Mouse (Mus musculus) embryonic facial prominence, embryonic 12.5 days (tissue): ENCODE measurements around the gene Cadps. TPM values are rescaled to one million over a fixed set of nuclear protein-coding genes. Genes with fewer than 3 reads are reported as not detected.

ENCODE experiments used
- ATAC-seq: fragments of 200-750 bp; cut with Nextera tagmentation; 2 replicates; pipeline ENCODE4 v1.8.0; 2017; ENCODE audit not compliant: insufficient number of reproducible peaks, insufficient read depth, low FRiP score, low TSS enrichment
- H3K27ac ChIP-seq: fragments of 300-500 bp; sonication (generic); 2 replicates; pipeline ENCODE4 v1.5.1; 2016; ENCODE audit warnings: mild to moderate bottlenecking
- H3K27me3 ChIP-seq: fragments of 300-500 bp; sonication (generic); 2 replicates; pipeline ENCODE4 v1.6.1; 2016; ENCODE audit warnings: mild to moderate bottlenecking, moderate library complexity
- H3K36me3 ChIP-seq: fragments of 300-500 bp; sonication (generic); 2 replicates; pipeline ENCODE4 v1.6.1; 2016; ENCODE audit warnings: mild to moderate bottlenecking
- H3K4me1 ChIP-seq: fragments of 300-500 bp; sonication (generic); 2 replicates; pipeline ENCODE4 v1.6.1; 2016
- H3K4me2 ChIP-seq: fragments of 300-500 bp; sonication (generic); replicated peaks from 2 replicates; pipeline ENCODE4 v1.6.1; 2016; ENCODE audit warnings: mild to moderate bottlenecking, moderate library complexity
- H3K4me3 ChIP-seq: fragments of 300-500 bp; sonication (generic); 2 replicates; pipeline ENCODE4 v1.5.1; 2016; ENCODE audit warnings: mild to moderate bottlenecking
- H3K9ac ChIP-seq: fragments of 300-500 bp; sonication (generic); 2 replicates; pipeline ENCODE4 v1.6.1; 2016; ENCODE audit warnings: mild to moderate bottlenecking, moderate library complexity
- H3K9me3 ChIP-seq: fragments of 300-500 bp; sonication (generic); 2 replicates; pipeline ENCODE4 v1.6.1; 2016; ENCODE audit warnings: mild to moderate bottlenecking, moderate library complexity
- WGBS: fragments of 180-500 bp; shearing (Covaris S2); methylation state at CpG from one replicate; pipeline ENCODE4 v1.1.7; 2016; 5-methylcytosine and 5-hydroxymethylcytosine counted together
- polyA plus RNA-seq: library from polyadenylated mRNA; unstranded; fragments of >200 nt; fragmentation: Nextera tagmentation; extraction: Ambion mirVana; gene quantifications from 2 replicates; pipeline ENCODE4 v1.2.1, GENCODE M21; 2016

Cadps gene
- polyA plus RNA-seq, 1 experiment from 2014 or later, result 2.5 TPM

- Histone ChIP-seq H3K27me3 (peaks cover 94% of the 10 kb centered on the region), H3K4me2 (no peak overlapping the region), H3K9ac (no peak overlapping the region), H3K4me1 (peaks cover 20% of the 10 kb centered on the region), H3K36me3 (no peaks in the 10 kb centered on the region), H3K27ac (no peak overlapping the region), H3K4me3 (no peak overlapping the region), H3K9me3 (no peaks in the 10 kb centered on the region)
- 2% methylated on average over 23 of the region's 23 CpGs for WGBS
- no peak for ATAC-seq
Measured at GRCm38 (mm10) chr14:12342458-12343131, 480.3 kb downstream of the Cadps start.

GRCm38 (mm10) chr14:12341789-12342457 lies 481.0 kb downstream of the Cadps start:
- WGBS, result 2% methylated on average over 24 of the region's 24 CpGs
- H3K4me3 ChIP-seq, result no peak overlapping the region
- no peak for ATAC-seq
- no peaks in the 10 kb centered on the region for H3K36me3 ChIP-seq
- peaks cover 20% of the 10 kb centered on the region for H3K4me1 ChIP-seq
- H3K4me2 ChIP-seq, result no peak overlapping the region
- no peak overlapping the region for H3K9ac ChIP-seq
- no peaks in the 10 kb centered on the region for H3K9me3 ChIP-seq
- H3K27ac ChIP-seq, result no peak overlapping the region
- peaks cover 94% of the 10 kb centered on the region for H3K27me3 ChIP-seq

- WGBS, result under 1% methylated on average over 42 of the region's 42 CpGs
- Histone ChIP-seq H3K9ac (no peak overlapping the region), H3K4me2 (peak overlapping the region; percentile 26; the same call in 1 of the 2 replicates), H3K4me1 (peaks cover 20% of the 10 kb centered on the region), H3K36me3 (no peaks in the 10 kb centered on the region), H3K4me3 (no peak overlapping the region), H3K9me3 (no peaks in the 10 kb centered on the region), H3K27me3 (peaks cover 94% of the 10 kb centered on the region), H3K27ac (no peak overlapping the region)
- no peak for ATAC-seq
Measured at GRCm38 (mm10) chr14:12341075-12341788, 481.6 kb downstream of the Cadps start.

- Histone ChIP-seq H3K27me3 (peaks cover 94% of the 10 kb centered on the region), H3K4me3 (no peak overlapping the region), H3K4me1 (peaks cover 19% of the 10 kb centered on the region), H3K9me3 (no peaks in the 10 kb centered on the region), H3K9ac (no peak overlapping the region), H3K4me2 (no peak overlapping the region), H3K27ac (no peak overlapping the region), H3K36me3 (no peaks in the 10 kb centered on the region)
- WGBS, result under 1% methylated on average over 19 of the region's 19 CpGs
- ATAC-seq, result no peak
Measured at GRCm38 (mm10) chr14:12340238-12341074, 482.4 kb downstream of the Cadps start.

- H3K4me3 ChIP-seq, result no peak overlapping the region
- H3K36me3 ChIP-seq, result no peaks in the 10 kb centered on the region
- no peaks in the 10 kb centered on the region for H3K9me3 ChIP-seq
- H3K4me1 ChIP-seq, result 0 out of 2 replicates have a peak, but pooled peaks cover 5% of the 10 kb centered on the region
- H3K27me3 ChIP-seq, result peaks cover 94% of the 10 kb centered on the region
- H3K9ac ChIP-seq, result no peak overlapping the region
- H3K4me2 ChIP-seq, result no peak overlapping the region
- ATAC-seq, result no peak
- H3K27ac ChIP-seq, result no peak overlapping the region
- 1% methylated on average over 10 of the region's 10 CpGs for WGBS
Measured at GRCm38 (mm10) chr14:12338811-12339565, 483.9 kb downstream of the Cadps start.

- Histone ChIP-seq H3K27ac (no peak overlapping the region), H3K9ac (no peak overlapping the region), H3K27me3 (peaks cover 94% of the 10 kb centered on the region), H3K36me3 (no peaks in the 10 kb centered on the region), H3K4me2 (no peak overlapping the region), H3K4me3 (no peak overlapping the region), H3K4me1 (0 out of 2 replicates have a peak, but pooled peaks cover 5% of the 10 kb centered on the region), H3K9me3 (no peaks in the 10 kb centered on the region)
- no peak for ATAC-seq
- WGBS, result under 1% methylated on average over 16 of the region's 16 CpGs
Measured at GRCm38 (mm10) chr14:12337998-12338809, 484.7 kb downstream of the Cadps start.

DNA sequence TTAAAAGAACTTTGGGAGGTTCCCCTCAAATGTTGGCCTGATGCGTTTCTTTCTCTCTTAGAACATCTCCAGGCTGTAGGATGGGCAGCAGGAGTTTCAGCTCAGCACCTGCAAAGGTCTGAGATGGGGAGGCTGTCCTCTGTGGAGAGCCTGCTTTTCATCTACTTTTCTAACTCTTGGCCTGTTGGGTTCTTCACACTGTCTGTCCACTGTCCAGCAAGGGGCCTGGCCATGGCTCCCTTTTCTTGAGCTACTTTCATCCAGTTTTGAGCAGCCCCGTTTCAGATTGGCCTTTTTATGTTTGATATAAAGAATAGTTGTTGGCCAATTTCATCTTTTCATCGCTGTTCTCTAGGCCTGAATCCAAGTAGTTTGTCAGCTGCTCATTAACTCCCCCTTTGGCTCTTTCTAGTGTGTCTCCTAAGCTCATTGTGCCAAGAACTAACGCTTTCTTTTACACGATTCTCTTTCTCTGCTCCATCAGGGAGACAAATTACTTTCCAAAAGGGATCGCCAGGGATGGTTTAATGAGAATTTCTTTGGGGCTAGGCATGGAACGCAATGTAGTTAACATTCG lies 485.4 kb downstream of the Cadps start:
- Histone ChIP-seq H3K9ac (no peak overlapping the region), H3K9me3 (no peaks in the 10 kb centered on the region), H3K27me3 (peaks cover 90% of the 10 kb centered on the region), H3K4me1 (0 out of 2 replicates have a peak, but pooled peaks cover 5% of the 10 kb centered on the region), H3K4me3 (no peak overlapping the region), H3K36me3 (no peaks in the 10 kb centered on the region), H3K27ac (no peak overlapping the region), H3K4me2 (no peak overlapping the region)
- ATAC-seq, result no peak
- WGBS, result 3% methylated on average over 8 of the region's 8 CpGs

- Histone ChIP-seq H3K4me1 (no peaks in the 10 kb centered on the region), H3K9me3 (no peaks in the 10 kb centered on the region), H3K27me3 (peaks cover 66% of the 10 kb centered on the region), H3K9ac (no peak overlapping the region), H3K27ac (no peak overlapping the region), H3K36me3 (no peaks in the 10 kb centered on the region), H3K4me2 (no peak overlapping the region), H3K4me3 (no peak overlapping the region)
- ATAC-seq, result no peak
- 41% methylated on average over 7 of the region's 7 CpGs for WGBS
Measured at GRCm38 (mm10) chr14:12334925-12335324, 488.0 kb downstream of the Cadps start.

DNA sequence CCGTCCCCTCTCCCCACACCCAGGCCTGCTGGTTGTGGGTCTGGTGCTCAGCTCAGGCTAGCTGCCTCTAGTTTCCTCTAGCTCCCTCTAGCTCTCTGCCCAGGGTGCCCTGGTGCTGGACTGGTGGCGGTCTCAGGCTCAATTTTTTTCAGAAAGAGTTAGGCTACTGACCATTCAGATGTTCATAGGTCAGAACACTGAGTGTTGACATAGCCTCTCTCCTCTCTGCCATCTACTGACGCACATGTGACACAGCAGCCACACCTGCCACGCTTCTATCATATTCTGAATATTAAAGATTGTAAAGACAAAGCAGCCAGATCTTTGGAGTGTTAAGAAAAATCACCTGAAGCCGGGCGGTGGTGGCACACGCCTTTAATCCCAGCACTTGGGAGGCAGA lies 489.3 kb downstream of the Cadps start:
- ATAC-seq, result no peak
- Histone ChIP-seq H3K9ac (no peak overlapping the region), H3K27ac (no peak overlapping the region), H3K27me3 (peaks cover 56% of the 10 kb centered on the region), H3K4me1 (no peaks in the 10 kb centered on the region), H3K4me2 (no peak overlapping the region), H3K36me3 (no peaks in the 10 kb centered on the region), H3K4me3 (no peak overlapping the region), H3K9me3 (no peaks in the 10 kb centered on the region)
- WGBS, result 80% methylated on average over 7 of the region's 7 CpGs
